Mouse (Mus musculus) neural tube, embryonic 14.5 days (tissue): ENCODE data around the gene 4933405L10Rik. TPM values are rescaled to one million over a fixed set of nuclear protein-coding genes. Genes with fewer than 3 reads are reported as not detected.

Experiments used
- ATAC-seq: fragments of 200-750 bp; cut with Nextera tagmentation; 2 replicates; pipeline ENCODE4 v1.8.0; 2017; ENCODE audit warnings: low read depth, mild to moderate bottlenecking, moderate TSS enrichment, moderate library complexity
- H3K27ac ChIP-seq: fragments of 300-500 bp; sonication (generic); 2 replicates; pipeline ENCODE4 v1.5.1; 2014; ENCODE audit warnings: low read depth, mild to moderate bottlenecking, control low read depth, low read length, moderate library complexity, mixed read lengths
- H3K27me3 ChIP-seq: fragments of 300-500 bp; sonication (generic); 2 replicates; pipeline ENCODE4 v1.6.1; 2014; ENCODE audit warnings: low read length; ENCODE audit not compliant: control insufficient read depth, insufficient read depth
- H3K36me3 ChIP-seq: fragments of 300-500 bp; sonication (generic); 2 replicates; pipeline ENCODE4 v1.6.1; 2014; ENCODE audit warnings: low read length, mixed read lengths; ENCODE audit not compliant: control insufficient read depth, insufficient read depth
- H3K4me1 ChIP-seq: fragments of 300-500 bp; sonication (generic); 2 replicates; pipeline ENCODE4 v1.6.1; 2014; ENCODE audit warnings: low read length; ENCODE audit not compliant: control insufficient read depth, insufficient read depth
- H3K4me2 ChIP-seq: fragments of 300-500 bp; sonication (generic); 2 replicates; pipeline ENCODE4 v1.6.1; 2014; ENCODE audit warnings: mild to moderate bottlenecking, low read depth, low read length, control low read depth
- H3K4me3 ChIP-seq: fragments of 300-500 bp; sonication (generic); 2 replicates; pipeline ENCODE4 v1.5.1; 2014; ENCODE audit warnings: low read depth, low read length, control low read depth, mixed read lengths
- H3K9ac ChIP-seq: fragments of 300-500 bp; sonication (generic); replicated peaks from 2 replicates; pipeline ENCODE4 v1.6.1; 2014; ENCODE audit warnings: low read depth, mild to moderate bottlenecking, control low read depth, low read length, mixed read lengths
- H3K9me3 ChIP-seq: fragments of 300-500 bp; sonication (generic); 2 replicates; pipeline ENCODE4 v1.6.1; 2016; ENCODE audit warnings: low read length; ENCODE audit not compliant: control insufficient read depth
- WGBS: fragments of 180-500 bp; shearing (Covaris S2); extraction: QIAGEN DNeasy Blood & Tissue Kit; methylation state at CpG from one replicate; pipeline ENCODE4 v1.1.7; 2014; 5-methylcytosine and 5-hydroxymethylcytosine counted together
- polyA plus RNA-seq: library from polyadenylated mRNA; unstranded; fragments of >200 nt; fragmentation: Nextera tagmentation; extraction: Ambion mirVana; gene quantifications from 2 replicates; pipeline ENCODE4 v1.2.1, GENCODE M21; 2014

The 4933405L10Rik gene
- polyA plus RNA-seq = 0.30 and 0.42 TPM in 2 replicates

DNA sequence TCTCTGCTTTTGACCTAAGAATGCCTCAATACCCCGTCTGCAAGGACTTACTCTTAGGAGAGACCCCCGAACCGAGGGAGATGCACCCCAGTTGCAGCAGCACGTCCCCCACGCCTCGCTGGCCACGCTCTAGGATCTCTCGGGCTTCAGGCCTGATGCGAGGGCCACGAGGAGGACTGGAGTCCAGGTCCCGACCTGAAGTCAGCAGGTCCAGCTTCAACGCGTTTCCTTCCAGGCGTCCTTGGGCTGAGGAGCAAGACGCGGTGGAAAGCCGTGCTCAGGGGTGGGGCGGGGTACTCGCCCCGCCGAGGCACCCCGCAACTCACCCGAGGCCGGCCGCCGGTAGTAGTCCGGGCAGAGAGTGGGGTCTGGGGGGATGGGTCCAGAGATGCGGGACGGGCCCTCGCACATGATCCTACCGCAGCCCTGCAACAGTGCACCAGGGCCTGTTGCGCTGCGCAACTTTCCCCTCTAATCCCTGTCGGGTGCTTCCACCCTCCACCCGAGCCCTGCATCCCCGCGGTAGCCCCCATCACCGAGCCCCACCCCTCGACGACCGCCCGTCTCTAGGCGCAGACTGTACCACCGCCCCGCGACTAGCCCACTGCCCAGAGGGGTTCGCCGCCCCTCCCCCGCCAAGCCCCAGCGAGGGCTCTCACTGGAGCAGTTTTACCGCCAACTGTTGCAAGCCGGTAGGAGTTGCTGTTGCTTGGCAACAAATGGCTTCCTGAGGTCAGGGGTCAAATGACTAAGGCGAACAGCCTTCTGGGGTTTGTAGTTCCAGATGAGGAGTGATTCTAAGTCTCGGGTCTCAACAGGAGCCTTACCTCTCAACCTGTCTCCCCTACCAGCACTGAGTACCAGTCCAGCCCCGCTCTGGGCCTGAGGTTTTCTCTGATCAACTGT lies at the start of gene 4933405L10Rik, which contains the start of gene Enkd1:
Gene 4933405L10Rik, plus strand, starts transcription at position 158 of the 906 bp plus-strand sequence.
Gene Enkd1, minus strand, starts transcription at position 713 of the 906 bp plus-strand sequence.
- Histone ChIP-seq H3K9me3 (no peaks in the 10 kb centered on the region), H3K4me3 (peak within 1 kb of the TSS; percentile 46), H3K4me2 (peak within 1 kb of the TSS; percentile 81), H3K4me1 (peaks cover 11% of the 10 kb centered on the region; the same call in 1 of the 2 replicates), H3K9ac (peak within 1 kb of the TSS; percentile 26), H3K27me3 (no peaks in the 10 kb centered on the region), H3K27ac (no peak within 1 kb of the TSS), H3K36me3 (no peaks in the 10 kb centered on the region)
- WGBS = 1% methylated on average over 55 of the region's 55 CpGs
- peak; percentile 81 for ATAC-seq

DNA sequence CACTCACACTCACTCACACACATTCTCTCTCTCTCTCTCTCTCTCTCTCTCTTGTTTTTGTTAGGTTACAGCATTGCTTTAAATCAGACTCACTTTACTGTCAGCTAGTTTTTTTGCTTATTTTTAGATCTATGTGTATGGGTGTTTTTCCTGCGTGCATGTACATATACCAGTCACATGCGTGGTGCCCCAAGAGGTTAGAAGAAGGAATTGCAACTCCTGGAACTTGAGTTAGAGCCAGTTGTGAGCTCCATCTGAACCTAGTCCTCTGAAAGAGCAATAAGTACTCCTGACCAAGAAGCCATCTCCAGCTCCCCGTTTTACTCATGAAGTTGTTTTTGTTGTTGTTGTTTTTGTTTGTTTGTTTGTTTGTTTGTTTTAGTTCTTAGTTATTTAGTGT lies 46.3 kb upstream of the 4933405L10Rik start:
- no peak overlapping the region for H3K9ac ChIP-seq
- no peaks in the 10 kb centered on the region for H3K9me3 ChIP-seq
- no peak overlapping the region for H3K4me3 ChIP-seq
- H3K36me3 ChIP-seq = peaks cover 21% of the 10 kb centered on the region
- H3K4me1 ChIP-seq = no peaks in the 10 kb centered on the region
- WGBS = 85% methylated on average over 3 of the region's 3 CpGs
- no peak for ATAC-seq
- no peak overlapping the region for H3K4me2 ChIP-seq
- H3K27ac ChIP-seq = no peak overlapping the region
- no peaks in the 10 kb centered on the region for H3K27me3 ChIP-seq

DNA sequence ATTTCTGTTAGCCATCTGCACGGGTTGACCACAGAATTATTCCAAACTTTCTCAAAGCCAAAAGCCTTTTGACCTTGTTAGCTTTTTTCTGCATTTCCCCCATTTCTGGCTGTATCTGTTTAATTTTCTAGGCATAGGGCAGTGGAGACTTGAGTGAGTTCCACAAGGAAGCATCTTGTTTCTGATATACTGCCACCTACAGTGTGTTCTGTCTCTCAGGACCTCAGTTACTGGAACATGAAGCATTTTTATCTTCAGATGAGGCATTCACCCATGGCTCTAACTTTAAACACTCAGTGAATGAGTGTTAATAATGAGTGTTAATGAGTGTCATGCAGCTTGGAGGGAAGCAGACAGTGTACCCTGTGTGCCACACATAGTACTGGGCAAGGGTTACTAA lies 29.6 kb upstream of the 4933405L10Rik start:
- no peak for ATAC-seq
- no peak overlapping the region for H3K27ac ChIP-seq
- H3K4me3 ChIP-seq = no peak overlapping the region
- 95% methylated on average over 1 of the region's 1 CpGs for WGBS
- H3K36me3 ChIP-seq = peaks cover 64% of the 10 kb centered on the region
- no peak overlapping the region for H3K9ac ChIP-seq
- no peaks in the 10 kb centered on the region for H3K9me3 ChIP-seq
- no peaks in the 10 kb centered on the region for H3K4me1 ChIP-seq
- no peak overlapping the region for H3K4me2 ChIP-seq
- H3K27me3 ChIP-seq = no peaks in the 10 kb centered on the region

DNA sequence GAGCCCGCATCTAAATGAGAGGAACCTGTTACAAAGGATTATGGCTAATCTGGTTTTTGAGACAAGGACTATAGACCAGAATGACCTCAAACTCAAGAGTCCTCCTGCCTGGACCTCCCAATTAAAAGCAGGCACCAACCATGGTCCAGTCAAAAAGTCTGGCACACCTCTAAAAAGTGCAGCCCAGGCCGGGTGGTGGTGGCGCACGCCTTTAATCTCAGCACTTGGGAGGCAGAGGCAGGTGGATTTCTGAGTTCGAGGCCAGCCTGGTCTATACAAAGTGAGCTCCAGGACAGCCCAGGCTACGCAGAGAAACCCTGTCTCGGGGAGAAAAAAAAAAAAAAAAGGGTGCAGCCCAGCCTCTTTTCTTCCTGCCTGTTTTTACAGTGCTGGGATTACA lies 22.1 kb upstream of the 4933405L10Rik start:
- H3K4me3 ChIP-seq = no peak overlapping the region
- H3K4me2 ChIP-seq = no peak overlapping the region
- H3K4me1 ChIP-seq = no peaks in the 10 kb centered on the region
- no peak overlapping the region for H3K27ac ChIP-seq
- 79% methylated on average over 7 of the region's 7 CpGs for WGBS
- no peak overlapping the region for H3K9ac ChIP-seq
- ATAC-seq = no peak
- no peaks in the 10 kb centered on the region for H3K27me3 ChIP-seq
- no peaks in the 10 kb centered on the region for H3K9me3 ChIP-seq
- H3K36me3 ChIP-seq = peaks cover 26% of the 10 kb centered on the region

DNA sequence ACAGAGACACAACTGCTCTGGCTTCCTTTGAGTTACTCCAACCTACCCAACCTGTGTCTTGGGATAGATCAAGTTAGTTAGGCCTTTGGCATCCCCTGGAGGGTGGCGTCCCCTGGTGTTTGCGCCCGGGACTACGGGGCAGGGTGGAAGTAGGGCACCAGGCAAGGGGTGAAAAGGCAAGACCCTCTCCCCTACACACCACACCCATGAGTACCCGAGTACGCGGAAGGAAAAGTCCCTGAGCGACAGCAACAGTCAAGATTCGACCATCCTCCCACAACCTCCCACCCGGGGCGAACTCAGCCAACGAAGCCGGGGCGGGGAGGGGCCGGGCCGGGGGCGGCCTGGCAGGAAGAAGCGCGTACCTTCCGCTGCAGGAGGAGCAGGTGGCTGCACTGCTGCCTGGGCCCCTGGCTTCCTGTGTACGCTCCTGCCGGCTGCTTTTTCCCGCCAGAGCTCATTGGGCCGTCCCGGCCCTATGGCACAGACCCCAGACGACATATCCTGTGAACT lies 21.6 kb upstream of the 4933405L10Rik start, which contains the start of gene Carmil2:
Gene Carmil2, plus strand, starts transcription at position 479 of the 513 bp plus-strand sequence.
- Histone ChIP-seq H3K27me3 (no peaks in the 10 kb centered on the region), H3K9ac (no peak within 1 kb of the TSS), H3K9me3 (no peaks in the 10 kb centered on the region), H3K4me3 (no peak within 1 kb of the TSS), H3K4me1 (no peaks in the 10 kb centered on the region), H3K27ac (no peak within 1 kb of the TSS), H3K4me2 (no peak within 1 kb of the TSS), H3K36me3 (peaks cover 20% of the 10 kb centered on the region)
- peak; percentile 45; the same call in 1 of the 2 replicates for ATAC-seq
- WGBS = 11% methylated on average over 26 of the region's 26 CpGs

GRCm38 (mm10) chr8:105686551-105686950 lies 20.9 kb upstream of the 4933405L10Rik start:
- H3K27ac ChIP-seq = no peak overlapping the region
- no peaks in the 10 kb centered on the region for H3K27me3 ChIP-seq
- H3K4me3 ChIP-seq = no peak overlapping the region
- 64% methylated on average over 6 of the region's 6 CpGs for WGBS
- no peak for ATAC-seq
- no peak overlapping the region for H3K9ac ChIP-seq
- no peaks in the 10 kb centered on the region for H3K9me3 ChIP-seq
- H3K4me2 ChIP-seq = no peak overlapping the region
- no peaks in the 10 kb centered on the region for H3K4me1 ChIP-seq
- H3K36me3 ChIP-seq = peaks cover 13% of the 10 kb centered on the region

- H3K4me2 ChIP-seq = no peak overlapping the region
- H3K27ac ChIP-seq = no peak overlapping the region
- no peaks in the 10 kb centered on the region for H3K9me3 ChIP-seq
- H3K36me3 ChIP-seq = peaks cover 7% of the 10 kb centered on the region; the same call in 1 of the 2 replicates
- no peaks in the 10 kb centered on the region for H3K4me1 ChIP-seq
- 73% methylated on average over 8 of the region's 8 CpGs for WGBS
- H3K4me3 ChIP-seq = no peak overlapping the region
- no peak overlapping the region for H3K9ac ChIP-seq
- H3K27me3 ChIP-seq = no peaks in the 10 kb centered on the region
- no peak for ATAC-seq
Observed at GRCm38 (mm10) chr8:105687512-105687911, 19.9 kb upstream of the 4933405L10Rik start.

- no peak overlapping the region for H3K9ac ChIP-seq
- H3K4me2 ChIP-seq = no peak overlapping the region
- H3K27ac ChIP-seq = no peak overlapping the region
- H3K4me1 ChIP-seq = no peaks in the 10 kb centered on the region
- no peaks in the 10 kb centered on the region for H3K27me3 ChIP-seq
- no peaks in the 10 kb centered on the region for H3K9me3 ChIP-seq
- H3K36me3 ChIP-seq = no peaks in the 10 kb centered on the region
- H3K4me3 ChIP-seq = no peak overlapping the region
- no peak for ATAC-seq
- 80% methylated on average over 14 of the region's 14 CpGs for WGBS
Observed at GRCm38 (mm10) chr8:105688242-105688752, 19.2 kb upstream of the 4933405L10Rik start.
